30 mouse cellular contexts compared by ENCODE assay signal in genomic region chr9:115454771-115455170, GRCm38 (mm10).
A peak's percentile ranks its signal among the peaks of the same experiment; 100 is the strongest.
DNase-seq lines count a peak whose midpoint lies in the region; ATAC-seq and TF ChIP-seq lines count a peak whose summit lies in the region.
"Had no signal": no experiment of that assay in that cellular context is flagged by ENCODE, and none has a peak within 500 bp of the region (broad histone marks: within the 10 kb centered on the region; RNA-seq: fewer than 3 reads in every experiment).

No protein-coding gene starts in this region.

- H3K9ac ChIP-seq in liver, adult 2 months (ENCODE audit: low read depth, low read length) = no peak overlapping the region
- no peak overlapping the region for H3K9ac ChIP-seq in liver, embryonic 14.5 days (replicated peaks)
- no peak overlapping the region for H3K9ac ChIP-seq in stomach, postnatal 0 days (ENCODE audit: low read length)
- H3K9ac ChIP-seq: embryonic facial prominence, embryonic 13.5 days; hindbrain, embryonic 13.5 days; kidney, embryonic 15.5 days; limb, embryonic 15.5 days; midbrain, embryonic 12.5 days; neural tube, embryonic 13.5 days had no signal

- no peaks in the 10 kb centered on the region for H3K79me2 ChIP-seq in liver, adult 2 months (ENCODE audit: control insufficient read depth, insufficient read depth, low read length)

- peaks cover 15% of the 10 kb centered on the region for H3K4me1 ChIP-seq in liver, adult 2 months (ENCODE audit: control insufficient read depth, insufficient read depth, low read length)
- H3K4me1 ChIP-seq in liver, embryonic 14.5 days (replicated peaks; ENCODE audit: control insufficient read depth in 2 of 2, insufficient read depth in 2 of 2, low read length in 1 of 2) = peaks cover 0 to 5% of the 10 kb centered on the region in 2 experiments; a peak in 1 of 4 replicates
- no peaks in the 10 kb centered on the region for H3K4me1 ChIP-seq in stomach, postnatal 0 days (replicated peaks; ENCODE audit: control insufficient read depth, insufficient read depth)

- H3K9me3 ChIP-seq in liver, embryonic 14.5 days (ENCODE audit: control insufficient read depth, low read length) = no peaks in the 10 kb centered on the region
- H3K9me3 ChIP-seq in stomach, postnatal 0 days (ENCODE audit: control insufficient read depth, low read length) = no peaks in the 10 kb centered on the region
- H3K9me3 ChIP-seq: embryonic facial prominence, embryonic 13.5 days; hindbrain, embryonic 13.5 days; kidney, embryonic 15.5 days; limb, embryonic 10.5 days; limb, embryonic 15.5 days; megakaryocyte, embryonic 14.5 days; midbrain, embryonic 12.5 days; neural tube, embryonic 13.5 days had no signal

- no peak overlapping the region for H3K27ac ChIP-seq in liver, adult 2 months (replicated peaks; ENCODE audit: insufficient read depth, low read depth, low read length)
- no peak overlapping the region for H3K27ac ChIP-seq in liver, embryonic 14.5 days
- no peak overlapping the region for H3K27ac ChIP-seq in stomach, postnatal 0 days (replicated peaks)
- H3K27ac ChIP-seq: embryonic facial prominence, embryonic 13.5 days; gastrocnemius, adult 2 months; hindbrain, embryonic 13.5 days; kidney, embryonic 15.5 days; left cerebral cortex, adult 2 months; limb, embryonic 10.5 days; limb, embryonic 15.5 days; midbrain, embryonic 12.5 days; neural tube, embryonic 13.5 days had no signal

- TF ChIP-seq EP300 in liver, embryonic 14.5 days (IDR thresholded peaks at IDR 0.05; ENCODE audit: low read depth) = no peak
- no peak for TF ChIP-seq EP300 in stomach, postnatal 0 days (optimal IDR thresholded peaks at IDR 0.05)

- TF ChIP-seq CTCF in liver, adult 2 months (IDR thresholded peaks at IDR 0.05; ENCODE audit: low read depth, low read length) = no peak
- no peak for TF ChIP-seq CTCF in liver, embryonic 14.5 days (IDR thresholded peaks at IDR 0.05; ENCODE audit: low read depth)
- TF ChIP-seq CTCF in stomach, postnatal 0 days (IDR thresholded peaks at IDR 0.05; ENCODE audit: low read depth) = no peak

- no peaks in the 10 kb centered on the region for H3K27me3 ChIP-seq in liver, adult 2 months (ENCODE audit: control insufficient read depth, insufficient read depth, low read length)
- no peaks in the 10 kb centered on the region for H3K27me3 ChIP-seq in liver, embryonic 14.5 days (ENCODE audit: control insufficient read depth, insufficient read depth, low read length)
- no peaks in the 10 kb centered on the region for H3K27me3 ChIP-seq in stomach, postnatal 0 days (ENCODE audit: control insufficient read depth, insufficient read depth, low read length)
- H3K27me3 ChIP-seq: embryonic facial prominence, embryonic 13.5 days; hindbrain, embryonic 13.5 days; limb, embryonic 15.5 days; megakaryocyte, embryonic 14.5 days; midbrain, embryonic 12.5 days; neural tube, embryonic 13.5 days had no signal

- no peak for TF ChIP-seq POLR2A in liver, adult 2 months (IDR thresholded peaks at IDR 0.05; ENCODE audit: extremely low read depth, insufficient read depth, low read length)

- no peak overlapping the region for H3K4me2 ChIP-seq in liver, embryonic 14.5 days (ENCODE audit: low read depth)
- H3K4me2 ChIP-seq in stomach, postnatal 0 days (replicated peaks; ENCODE audit: low read depth) = no peak overlapping the region
- H3K4me2 ChIP-seq: embryonic facial prominence, embryonic 13.5 days; heart, embryonic 11.5 days; hindbrain, embryonic 13.5 days; kidney, embryonic 15.5 days; limb, embryonic 15.5 days; midbrain, embryonic 12.5 days; neural tube, embryonic 13.5 days had no signal

- peak; percentile 73 for ATAC-seq in liver, embryonic 14.5 days (ENCODE audit: insufficient read depth)
- ATAC-seq in stomach, postnatal 0 days (ENCODE audit: low FRiP score, low TSS enrichment) = peak; percentile 59
- no peak for ATAC-seq in erythroid progenitor cell, adult 5-6 weeks (replicated peaks; ENCODE audit: low FRiP score, poor library complexity, severe bottlenecking)
- ATAC-seq in CD4-positive, CD25-positive, alpha-beta regulatory T cell, adult 4 months = no peak
- ATAC-seq: forebrain, embryonic 16.5 days had no signal

- no peaks in the 10 kb centered on the region for H3K36me3 ChIP-seq in liver, adult 2 months (ENCODE audit: control insufficient read depth, insufficient read depth, low read length)
- H3K36me3 ChIP-seq in liver, embryonic 14.5 days (replicated peaks; ENCODE audit: control insufficient read depth, insufficient read depth, low read depth) = no peaks in the 10 kb centered on the region
- H3K36me3 ChIP-seq in stomach, postnatal 0 days (ENCODE audit: control insufficient read depth, insufficient read depth, low read length) = no peaks in the 10 kb centered on the region
- H3K36me3 ChIP-seq: embryonic facial prominence, embryonic 13.5 days; hindbrain, embryonic 13.5 days; kidney, embryonic 15.5 days; limb, embryonic 10.5 days; limb, embryonic 15.5 days; midbrain, embryonic 12.5 days; neural tube, embryonic 13.5 days had no signal

- 44% methylated on average over 7 of the region's 7 CpGs for WGBS in liver, adult 2 months
- 70% methylated on average over 7 of the region's 7 CpGs for WGBS in liver, embryonic 14.5 days (ENCODE audit: insufficient replicate concordance)
- 76% methylated on average over 7 of the region's 7 CpGs for WGBS in stomach, postnatal 0 days

- peak; percentile 98 for DNase-seq in liver, adult 2 months (ENCODE audit: extremely low read depth, low read depth, low spot score)
- no peak for DNase-seq in liver
- DNase-seq in adipocyte (ENCODE audit: low spot score) = peak; percentile 46
- peak in 1 of 3 experiments; percentile 14 for DNase-seq in liver, embryonic 14.5 days (ENCODE audit: low read depth in 3 of 3, low spot score in 3 of 3)
- no peak for DNase-seq in stomach, postnatal 0 days (ENCODE audit: low spot score)
- DNase-seq: cerebellum, adult 11-12 months; cerebellum, adult 9-11 months; embryo, embryonic 11 days; gastrocnemius, adult 2 months; gastrocnemius, postnatal 36 days; heart, adult 18-20 months; heart, postnatal 36 days; kidney, adult 11 months; kidney, postnatal 25 days; lung, postnatal 36 days; thymus, adult 2 months; thymus, postnatal 36 days had no signal

- H3K4me3 ChIP-seq in liver, adult 2 months (ENCODE audit: insufficient read depth, low read depth, low read length) = no peak overlapping the region
- H3K4me3 ChIP-seq in liver, embryonic 14.5 days (ENCODE audit: insufficient read depth in 1 of 2, low read depth in 2 of 2, low read length in 2 of 2) = no peak overlapping the region
- no peak overlapping the region for H3K4me3 ChIP-seq in stomach, postnatal 0 days (ENCODE audit: low read depth, low read length)
- H3K4me3 ChIP-seq: embryonic facial prominence, embryonic 13.5 days; gastrocnemius, adult 2 months; hindbrain, embryonic 13.5 days; kidney, embryonic 15.5 days; left cerebral cortex, adult 2 months; limb, embryonic 10.5 days; limb, embryonic 15.5 days; megakaryocyte, embryonic 14.5 days; midbrain, embryonic 12.5 days; neural tube, embryonic 13.5 days had no signal

Comparison
In these comparisons a context has a peak if more than half of its experiments do, and no peak if none do; other contexts are left out.
1. DNase-seq: peak in liver, adult 2 months (single experiment) and adipocyte (single experiment); none in liver (single experiment) and stomach, postnatal 0 days (single experiment).
2. ATAC-seq: peak in liver, embryonic 14.5 days (single experiment) and stomach, postnatal 0 days (single experiment); none in erythroid progenitor cell, adult 5-6 weeks (single experiment) and CD4-positive, CD25-positive, alpha-beta regulatory T cell, adult 4 months (single experiment).